Mouse (Mus musculus) layer of hippocampus, adult 18-20 months (tissue): Measurements from ENCODE around the gene 1110059E24Rik. TPM values are rescaled to one million over a fixed set of nuclear protein-coding genes. Genes with fewer than 3 reads are reported as not detected.

Source experiments
- DNase-seq, 2 experiments: peaks; one replicate each; pipeline ENCODE4 v3.0.0; 2022; ENCODE audit warnings: low spot score in 2 of 2
- total RNA-seq, 2 experiments: library from RNA; stranded (reverse); gene quantifications; 2 replicates each; pipeline ENCODE4 v1.2.3; 2021

1110059E24Rik gene
- total RNA-seq, 2 experiments from 2014 or later, result 23.2 to 29.0 TPM

- DNase-seq, result no peak
Measured at GRCm38 (mm10) chr19:21577443-21577842, 75.3 kb downstream of the 1110059E24Rik start.

- DNase-seq, result no peak
Measured at GRCm38 (mm10) chr19:21571986-21572385, 80.8 kb downstream of the 1110059E24Rik start.

GRCm38 (mm10) chr19:21571223-21571980 is 81.4 kb downstream of the 1110059E24Rik start:
- DNase-seq, result peak; percentile 56 to 90

GRCm38 (mm10) chr19:21570778-21571177 is 82.0 kb downstream of the 1110059E24Rik start:
- DNase-seq, result peak in 1 of 2 experiments; percentile 13

GRCm38 (mm10) chr19:21568528-21569185 is 84.1 kb downstream of the 1110059E24Rik start:
- no peak for DNase-seq

- DNase-seq, result no peak
Measured at GRCm38 (mm10) chr19:21567933-21568332, 84.8 kb downstream of the 1110059E24Rik start.

GRCm38 (mm10) chr19:21566484-21566883 is 86.3 kb downstream of the 1110059E24Rik start:
- no peak for DNase-seq

GRCm38 (mm10) chr19:21564461-21564797 is 88.3 kb downstream of the 1110059E24Rik start:
- no peak for DNase-seq

GRCm38 (mm10) chr19:21563789-21564460 is 88.9 kb downstream of the 1110059E24Rik start:
- peak; percentile 72 to 91 for DNase-seq

- no peak for DNase-seq
Measured at GRCm38 (mm10) chr19:21562996-21563395, 89.8 kb downstream of the 1110059E24Rik start.

GRCm38 (mm10) chr19:21552801-21553200 is 100.0 kb downstream of the 1110059E24Rik start:
- no peak for DNase-seq

- no peak for DNase-seq
Measured at GRCm38 (mm10) chr19:21551921-21552536, 100.7 kb downstream of the 1110059E24Rik start.

- DNase-seq, result no peak
Measured at GRCm38 (mm10) chr19:21549713-21550112, 103.1 kb downstream of the 1110059E24Rik start.

GRCm38 (mm10) chr19:21548947-21549346 is 103.8 kb downstream of the 1110059E24Rik start:
- DNase-seq, result no peak

GRCm38 (mm10) chr19:21537125-21537524 is 115.7 kb downstream of the 1110059E24Rik start:
- DNase-seq, result no peak

Other genes starting within 250 kb of the 1110059E24Rik start
- gene Gda, start 179.5 kb downstream of the 1110059E24Rik start, total RNA-seq, result 100 to 1,000 TPM; 113 to 128 TPM
- gene Abhd17b, start 209 bp upstream of the 1110059E24Rik start, total RNA-seq, result 10 to 100 TPM; 40.8 to 44.6 TPM
- 10 to 100 TPM; 10.3 to 11.0 TPM for gene Cemip2, start 125.4 kb upstream of the 1110059E24Rik start, total RNA-seq